Mouse (Mus musculus) kidney, postnatal 36 days (tissue): ENCODE measurements around the gene Prss45.

Experiments
- DNase-seq, 2 experiments: peaks; one replicate each; pipeline ENCODE4 v3.0.0; 2021 to 2022; ENCODE audit warnings: mixed read lengths in 2 of 2

Prss45 gene

GRCm38 (mm10) chr9:110858523-110858922 lies 24.1 kb downstream of the Prss45 start:
- DNase-seq: no peak

- no peak for DNase-seq
These were observed 24.7 kb downstream of the Prss45 start for GRCm38 (mm10) chr9:110858967-110859596.

GRCm38 (mm10) chr9:110871030-110871429 lies 36.6 kb downstream of the Prss45 start:
- peak; percentile 63 to 78 for DNase-seq

GRCm38 (mm10) chr9:110873681-110874659 lies 39.6 kb downstream of the Prss45 start:
- DNase-seq: peak; percentile 76 to 77

- no peak for DNase-seq
These were observed 40.3 kb downstream of the Prss45 start for GRCm38 (mm10) chr9:110874660-110875191.

- peak; percentile 71 to 78 for DNase-seq
These were observed 40.9 kb downstream of the Prss45 start for GRCm38 (mm10) chr9:110875288-110875695.

- peak in 1 of 2 experiments; percentile 58 for DNase-seq
These were observed 43.0 kb downstream of the Prss45 start for GRCm38 (mm10) chr9:110877353-110877752.

GRCm38 (mm10) chr9:110877888-110878287 lies 43.5 kb downstream of the Prss45 start:
- DNase-seq: peak; percentile 88 to 89

- peak; percentile 79 to 84 for DNase-seq
These were observed 45.0 kb downstream of the Prss45 start, which contains the start of gene Als2cl for GRCm38 (mm10) chr9:110879191-110879920. Gene Als2cl, plus strand, starts transcription at chr9:110879870.

GRCm38 (mm10) chr9:110879998-110880561 lies 45.7 kb downstream of the Prss45 start, which contains the start of gene Tmie:
Gene Tmie, minus strand, starts transcription at chr9:110880113.
- peak; percentile 90 to 94 for DNase-seq

- DNase-seq: peak; percentile 49 to 60
These were observed 46.4 kb downstream of the Prss45 start for GRCm38 (mm10) chr9:110880772-110881171.

GRCm38 (mm10) chr9:110881953-110882352 lies 47.6 kb downstream of the Prss45 start:
- peak; percentile 64 to 78 for DNase-seq

GRCm38 (mm10) chr9:110887388-110888303 lies 53.3 kb downstream of the Prss45 start:
- no peak for DNase-seq

GRCm38 (mm10) chr9:110888935-110889334 lies 54.5 kb downstream of the Prss45 start:
- DNase-seq: no peak

GRCm38 (mm10) chr9:110890026-110890783 lies 55.8 kb downstream of the Prss45 start:
- peak; percentile 64 to 66 for DNase-seq
